ENCODE assay signal across 8 mouse cellular contexts in the genomic region with DNA sequence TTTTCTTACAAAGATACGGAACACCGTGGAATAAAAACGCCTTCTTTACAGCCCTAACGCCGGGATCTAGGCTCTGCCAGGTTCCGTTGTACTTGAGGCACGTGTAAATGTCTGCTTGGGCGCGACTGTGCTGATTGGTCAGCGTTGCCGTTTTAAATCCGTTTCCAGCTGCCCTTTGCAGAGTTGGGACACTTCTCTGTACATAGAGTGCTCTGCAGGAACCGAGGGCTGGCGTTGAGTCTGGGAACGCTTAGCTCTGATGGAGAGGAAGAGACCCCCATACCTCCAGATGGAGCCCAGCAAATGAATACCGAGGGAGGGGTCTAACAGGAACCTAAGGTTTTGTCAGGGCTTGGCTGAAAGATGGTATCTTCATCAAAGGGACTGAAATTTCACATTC. TPM values are rescaled to one million over a fixed set of nuclear protein-coding genes. Genes with fewer than 3 reads are reported as not detected.
DNase-seq lines count a peak whose midpoint lies in the region; ATAC-seq and TF ChIP-seq lines count a peak whose summit lies in the region.

No protein-coding gene starts in this region.

- peak; percentile 2 to 25 for DNase-seq in heart, adult 2 months
- DNase-seq in heart, adult 8-10 months (ENCODE audit: low spot score) = no peak
- DNase-seq in embryo, embryonic 10 days (ENCODE audit: low spot score) = peak; percentile 90
- peak; percentile 20 to 27 for DNase-seq in heart, postnatal 10 days
- peak; percentile 63 for DNase-seq in limb, embryonic 14.5 days (ENCODE audit: low spot score)
- DNase-seq in cerebellum, adult 2 months = no peak
- DNase-seq in layer of hippocampus, adult 2 months (ENCODE audit: low spot score in 2 of 2) = no peak

- ATAC-seq in limb, embryonic 14.5 days (ENCODE audit: low FRiP score, low read depth) = no peak
- no peak for ATAC-seq in neural tube, embryonic 14.5 days (ENCODE audit: low read depth)

- intact Hi-C loops in heart, adult 2 months (cut with DNase I) = no loop called here
- intact Hi-C loops in heart, postnatal 10 days (cut with DNase I) = loop anchor here (5.0 kb wide), 3 partner anchors 51 to 224 kb away; no protein-coding TSS in a partner anchor

- no peaks in the 10 kb centered on the region for H3K36me3 ChIP-seq in heart, adult 2 months (ENCODE audit: control insufficient read depth, insufficient read depth, low read length)
- H3K36me3 ChIP-seq in limb, embryonic 14.5 days (ENCODE audit: control insufficient read depth, insufficient read depth, low read length) = no peaks in the 10 kb centered on the region
- H3K36me3 ChIP-seq in neural tube, embryonic 14.5 days (ENCODE audit: control insufficient read depth, insufficient read depth, low read length) = no peaks in the 10 kb centered on the region

- peaks cover 30% of the 10 kb centered on the region for H3K27me3 ChIP-seq in heart, adult 2 months (ENCODE audit: control insufficient read depth, insufficient read depth, low read length)
- H3K27me3 ChIP-seq in limb, embryonic 14.5 days (ENCODE audit: control insufficient read depth, insufficient read depth, low read length) = no peaks in the 10 kb centered on the region
- H3K27me3 ChIP-seq in neural tube, embryonic 14.5 days (ENCODE audit: control insufficient read depth, insufficient read depth, low read length) = no peaks in the 10 kb centered on the region
- H3K27me3 ChIP-seq in cerebellum, adult 2 months (ENCODE audit: control insufficient read depth, insufficient read depth, low read length) = peaks cover 6% of the 10 kb centered on the region; the same call in 1 of the 2 replicates

- no peaks in the 10 kb centered on the region for H3K9me3 ChIP-seq in limb, embryonic 14.5 days (ENCODE audit: control insufficient read depth, low read length)
- no peaks in the 10 kb centered on the region for H3K9me3 ChIP-seq in neural tube, embryonic 14.5 days (ENCODE audit: control insufficient read depth, low read length)

- TF ChIP-seq EP300 in heart, adult 2 months (IDR thresholded peaks at IDR 0.05; ENCODE audit: insufficient read depth, low read depth, low read length) = no peak

- no peak for TF ChIP-seq POLR2A in heart, adult 2 months (IDR thresholded peaks at IDR 0.05; ENCODE audit: insufficient read depth, low read depth, low read length)
- no peak for TF ChIP-seq POLR2A in limb, embryonic 14.5 days (IDR thresholded peaks at IDR 0.05; ENCODE audit: borderline replicate concordance, extremely low read depth, insufficient read depth, insufficient read length)
- TF ChIP-seq POLR2A in cerebellum, adult 2 months (IDR thresholded peaks at IDR 0.05; ENCODE audit: borderline replicate concordance, insufficient read depth, low read length) = no peak

- no peaks in the 10 kb centered on the region for H3K79me2 ChIP-seq in heart, adult 2 months (replicated peaks; ENCODE audit: control insufficient read depth, insufficient read depth, low read length)

- peak overlapping the region; percentile 95 for H3K4me2 ChIP-seq in limb, embryonic 14.5 days (replicated peaks; ENCODE audit: low read depth, low read length, severe bottlenecking)
- H3K4me2 ChIP-seq in neural tube, embryonic 14.5 days (ENCODE audit: low read depth, low read length) = peak overlapping the region; percentile 93

- no peak overlapping the region for H3K27ac ChIP-seq in heart, adult 2 months
- 0 out of 2 replicates have a peak overlapping the region, but pooled peaks have one; percentile 92 for H3K27ac ChIP-seq in limb, embryonic 14.5 days (replicated peaks; ENCODE audit: low read depth, low read length)
- H3K27ac ChIP-seq in neural tube, embryonic 14.5 days (ENCODE audit: low read depth, low read length) = no peak overlapping the region
- no peak overlapping the region for H3K27ac ChIP-seq in cerebellum, adult 2 months (ENCODE audit: insufficient read depth, low read length)
- no peak overlapping the region for H3K27ac ChIP-seq in layer of hippocampus, adult 2 months

- no peak for TF ChIP-seq CTCF in heart, adult 2 months (IDR thresholded peaks at IDR 0.05)
- no peak for TF ChIP-seq CTCF in cerebellum, adult 2 months (IDR thresholded peaks at IDR 0.05; ENCODE audit: borderline replicate concordance, insufficient read depth, low read depth, low read length)
- no peak for TF ChIP-seq CTCF in layer of hippocampus, adult 2 months (conservative IDR thresholded peaks at IDR 0.05)

- H3K4me3 ChIP-seq in heart, adult 2 months = no peak overlapping the region
- H3K4me3 ChIP-seq in limb, embryonic 14.5 days (replicated peaks; ENCODE audit: low read length) = peak overlapping the region; percentile 84
- H3K4me3 ChIP-seq in neural tube, embryonic 14.5 days (ENCODE audit: low read depth, low read length) = peak overlapping the region; percentile 61
- no peak overlapping the region for H3K4me3 ChIP-seq in cerebellum, adult 2 months (replicated peaks; ENCODE audit: insufficient read depth, low read depth, low read length)
- no peak overlapping the region for H3K4me3 ChIP-seq in layer of hippocampus, adult 2 months

- no peak overlapping the region for H3K9ac ChIP-seq in heart, adult 2 months (ENCODE audit: low read depth, low read length)
- peak overlapping the region; percentile 97; the same call in 1 of the 2 replicates for H3K9ac ChIP-seq in limb, embryonic 14.5 days (ENCODE audit: low read depth, low read length, severe bottlenecking)
- H3K9ac ChIP-seq in neural tube, embryonic 14.5 days (replicated peaks; ENCODE audit: low read depth, low read length) = no peak overlapping the region

- 0 out of 2 replicates have a peak, but pooled peaks cover 2% of the 10 kb centered on the region for H3K4me1 ChIP-seq in heart, adult 2 months (ENCODE audit: control insufficient read depth, insufficient read depth, low read length)
- peaks cover 4% of the 10 kb centered on the region for H3K4me1 ChIP-seq in limb, embryonic 14.5 days (ENCODE audit: control insufficient read depth, insufficient read depth, low read length)
- peaks cover 27% of the 10 kb centered on the region for H3K4me1 ChIP-seq in neural tube, embryonic 14.5 days (ENCODE audit: control insufficient read depth, insufficient read depth, low read length)
- H3K4me1 ChIP-seq in cerebellum, adult 2 months (ENCODE audit: control insufficient read depth, insufficient read depth, low read length) = no peaks in the 10 kb centered on the region

- whole genome bisulfite sequencing in heart, adult 2 months = 3% methylated on average over 16 of the region's 16 CpGs
- WGBS in limb, embryonic 14.5 days = under 1% methylated on average over 16 of the region's 16 CpGs
- WGBS in neural tube, embryonic 14.5 days = under 1% methylated on average over 16 of the region's 16 CpGs
- 2% methylated on average over 16 of the region's 16 CpGs for WGBS in cerebellum, adult 2 months

RNA-seq across cellular contexts. Expression of gene Hmga2, which starts 1.9 kb away (rescaled TPM):
- total RNA-seq in heart, adult 2 months (2021) = not detected
- not detected in 2 replicates for polyA plus RNA-seq in heart, adult 2 months (2012; rRNA removed)
- not detected for total RNA-seq in heart, adult 8-10 months (2022)
- under 1 TPM; 0.26 to 0.30 TPM for total RNA-seq in heart, postnatal 10 days (2021)
- 75.5 and 90.3 TPM in 2 replicates for polyA plus RNA-seq in limb, embryonic 14.5 days (2012; rRNA removed)
- polyA plus RNA-seq in limb, embryonic 14.5 days (2014; fragmentation: Nextera tagmentation; extraction: Ambion mirVana) = 32.0 and 38.9 TPM in 2 replicates
- polyA plus RNA-seq in neural tube, embryonic 14.5 days (2014; fragmentation: Nextera tagmentation; extraction: Ambion mirVana) = 3.4 and 3.7 TPM in 2 replicates
- polyA plus RNA-seq in cerebellum, adult 2 months (2012; rRNA removed) = 0.05 and 0.06 TPM in 2 replicates
- under 1 TPM in 1 of 2 experiments, not detected in 1; 0.13 TPM for total RNA-seq in layer of hippocampus, adult 2 months (2021)

Comparison
In these comparisons a context has a peak if more than half of its experiments do, and no peak if none do; other contexts are left out.
1. DNase-seq: peak in heart, adult 2 months (2 of 2), embryo, embryonic 10 days (single experiment), heart, postnatal 10 days (2 of 2) and limb, embryonic 14.5 days (single experiment); none in heart, adult 8-10 months (single experiment), cerebellum, adult 2 months (0 of 2) and layer of hippocampus, adult 2 months (0 of 2).
2. H3K4me3 ChIP-seq: peak in limb, embryonic 14.5 days (single experiment) and neural tube, embryonic 14.5 days (single experiment); none in heart, adult 2 months (single experiment), cerebellum, adult 2 months (single experiment) and layer of hippocampus, adult 2 months (single experiment).